Mouse (Mus musculus) thymus, adult 2 months (tissue): ENCODE measurements around the gene Ift74.

Source experiments
- CTCF ChIP-seq: fragments of 200-500 bp; IDR thresholded peaks from 2 replicates; pipeline ENCODE4 v1.5.1; 2012; ENCODE audit warnings: mild to moderate bottlenecking, control low read depth, low read length, moderate library complexity, borderline replicate concordance; ENCODE audit not compliant: control insufficient read depth, poor library complexity, insufficient read depth; ENCODE audit errors: extremely low read depth
- POLR2A ChIP-seq: fragments of 200-500 bp; IDR thresholded peaks from 2 replicates; pipeline ENCODE4 v1.6.1; 2012; ENCODE audit warnings: mild to moderate bottlenecking, low read length, control low read depth, moderate library complexity; ENCODE audit not compliant: control insufficient read depth, poor library complexity, insufficient read depth; ENCODE audit errors: extremely low read depth

DNA sequence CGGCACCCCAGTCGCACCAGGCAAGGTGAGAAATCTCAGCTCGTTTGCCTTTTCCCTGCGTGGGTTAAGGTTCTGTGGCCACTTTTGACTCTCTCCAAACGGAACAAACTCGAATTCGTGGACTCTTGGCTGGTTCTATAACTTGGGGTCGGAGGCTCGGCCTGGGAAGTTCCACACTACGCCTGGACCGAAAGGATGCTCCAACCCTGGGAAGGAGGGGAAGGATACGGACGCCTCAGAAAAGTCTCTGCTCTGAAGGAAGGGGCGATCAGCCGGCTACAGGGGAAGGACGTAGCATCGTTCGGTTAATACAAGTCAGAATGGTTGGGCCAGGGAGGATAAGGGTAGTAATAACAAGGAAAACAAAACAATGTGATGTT lies 326 bp downstream of the Ift74 start:
- TF ChIP-seq POLR2A (no peak), CTCF (no peak)
